Mouse (Mus musculus): ENCODE measurements at regions not wholly inside any gene's neighbourhood (a gene's known extent, or its start where the extent isn't known, plus 50 kb on each side); places are given as distances from the start of the nearest gene placed in this dataset.

DNA sequence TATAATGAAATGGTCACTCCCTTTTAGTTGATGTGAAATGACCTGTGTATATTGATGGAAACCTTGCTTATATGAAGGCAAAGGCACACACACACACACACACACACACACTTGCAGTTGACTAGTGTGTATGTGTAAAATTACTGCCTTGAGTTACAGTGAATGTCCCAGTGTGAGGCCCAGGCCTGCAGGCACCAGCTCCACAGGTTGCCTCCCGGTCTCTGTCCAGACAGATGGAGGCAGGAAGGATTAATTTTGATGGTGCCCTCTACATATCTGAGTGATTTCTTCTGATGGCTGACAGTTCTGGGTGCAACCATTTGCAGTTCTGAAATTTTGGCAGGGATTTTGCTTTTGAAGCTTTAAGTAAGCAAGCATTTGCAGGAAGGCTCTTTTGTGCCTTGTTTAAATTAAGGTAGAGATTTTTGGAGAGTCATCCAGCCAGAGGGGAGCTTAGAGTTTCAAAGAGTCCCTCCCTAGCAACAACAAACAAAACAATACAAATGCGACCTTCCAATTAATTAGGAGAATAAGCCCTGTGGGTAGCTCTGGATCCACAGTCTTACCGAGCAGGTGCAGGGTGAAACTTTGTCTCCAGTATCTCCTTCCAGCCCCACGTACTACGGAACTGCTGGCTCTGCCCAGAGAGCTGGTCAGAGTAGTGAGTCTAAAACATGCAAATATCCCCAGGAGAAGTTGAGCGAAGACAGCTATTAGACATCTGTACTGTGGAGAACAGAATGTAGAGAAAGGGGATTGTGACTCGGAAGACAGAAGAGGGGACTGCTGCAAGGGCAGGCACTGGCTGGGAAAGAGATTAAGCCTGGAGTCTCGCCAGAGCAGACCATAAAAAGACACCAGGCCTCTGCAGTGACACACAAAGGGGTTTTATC is 87.5 kb upstream of the Tut7 start:
- no peak for TF ChIP-seq GATA1 (IDR thresholded peaks at IDR 0.05; ENCODE audit: borderline replicate concordance, low read length)
- no peak for TF ChIP-seq FLI1 (IDR thresholded peaks at IDR 0.05; ENCODE audit: low read length)
